ENCODE assay signal across 11 mouse cellular contexts in the genomic region with DNA sequence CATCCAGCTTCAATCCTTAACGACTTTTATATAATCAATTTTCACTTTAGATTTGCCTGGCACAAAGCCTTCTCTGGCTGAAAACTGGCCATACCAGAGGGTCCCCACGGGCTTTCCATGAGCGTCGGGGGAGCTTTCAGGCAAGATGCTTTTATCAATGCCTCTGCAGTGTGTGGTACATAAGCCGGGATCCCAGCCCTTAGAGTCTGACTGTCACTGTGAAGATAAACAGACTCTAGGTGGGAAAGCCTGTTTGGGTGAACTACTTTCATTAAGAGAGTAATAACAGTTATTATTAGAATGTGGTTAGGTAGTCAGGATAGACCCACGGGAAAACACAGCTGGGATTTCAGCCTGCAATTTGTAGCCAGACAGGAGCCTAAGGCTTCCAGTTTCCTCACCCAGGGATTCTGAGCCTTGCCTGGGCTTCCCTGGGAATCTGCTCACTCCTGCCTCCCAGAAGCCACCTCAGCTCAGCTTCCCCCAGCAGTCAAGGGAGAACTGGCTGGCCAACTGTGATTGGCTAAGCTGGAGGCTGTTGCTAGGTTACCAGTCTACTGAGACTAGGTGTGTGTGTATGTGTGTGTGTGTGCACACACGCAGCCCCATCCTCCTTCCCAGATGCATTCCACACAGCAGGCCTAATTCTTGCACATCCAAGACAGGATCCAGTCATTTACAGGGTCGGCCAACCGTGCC. TPM values are rescaled to one million over a fixed set of nuclear protein-coding genes. Genes with fewer than 3 reads are reported as not detected.
A peak's percentile ranks its signal among the peaks of the same experiment; 100 is the strongest.
DNase-seq lines count a peak whose midpoint lies in the region; ATAC-seq and TF ChIP-seq lines count a peak whose summit lies in the region.
"Had no signal": no experiment of that assay in that cellular context is flagged by ENCODE, and none has a peak within 500 bp of the region (broad histone marks: within the 10 kb centered on the region; RNA-seq: fewer than 3 reads in every experiment).

No protein-coding gene starts in this region.

- no peaks in the 10 kb centered on the region for H3K27me3 ChIP-seq in forebrain, postnatal 0 days (ENCODE audit: insufficient read depth, low read length)
- H3K27me3 ChIP-seq in midbrain, embryonic 16.5 days (ENCODE audit: control insufficient read depth, insufficient read depth, low read depth, low read length), result no peaks in the 10 kb centered on the region
- H3K27me3 ChIP-seq: limb, embryonic 12.5 days had no signal

- no peak for TF ChIP-seq CTCF in forebrain, postnatal 0 days (IDR thresholded peaks at IDR 0.05; ENCODE audit: low read depth)

- H3K27ac ChIP-seq in forebrain, postnatal 0 days (ENCODE audit: low read depth, low read length), result peak overlapping the region; percentile 83
- peak overlapping the region; percentile 90 for H3K27ac ChIP-seq in midbrain, embryonic 16.5 days (ENCODE audit: low read length)
- H3K27ac ChIP-seq: limb, embryonic 12.5 days had no signal

- H3K4me3 ChIP-seq in forebrain, postnatal 0 days (ENCODE audit: low read depth, low read length), result no peak overlapping the region
- no peak overlapping the region for H3K4me3 ChIP-seq in midbrain, embryonic 16.5 days (ENCODE audit: low read depth, low read length)
- H3K4me3 ChIP-seq: limb, embryonic 12.5 days had no signal

- 0 out of 2 replicates have a peak, but pooled peaks cover 4% of the 10 kb centered on the region for H3K4me1 ChIP-seq in forebrain, postnatal 0 days (ENCODE audit: insufficient read depth)
- peaks cover 18% of the 10 kb centered on the region for H3K4me1 ChIP-seq in midbrain, embryonic 16.5 days (ENCODE audit: control insufficient read depth, insufficient read depth, low read length)

- H3K4me2 ChIP-seq in forebrain, postnatal 0 days (ENCODE audit: low read depth), result no peak overlapping the region
- H3K4me2 ChIP-seq in midbrain, embryonic 16.5 days (ENCODE audit: low read length), result peak overlapping the region; percentile 22
- H3K4me2 ChIP-seq: limb, embryonic 12.5 days had no signal

- 51% methylated on average over 9 of the region's 9 CpGs for WGBS in forebrain, postnatal 0 days
- 40% methylated on average over 9 of the region's 9 CpGs for WGBS in midbrain, embryonic 16.5 days

- H3K36me3 ChIP-seq in forebrain, postnatal 0 days (ENCODE audit: insufficient read depth), result no peaks in the 10 kb centered on the region
- H3K36me3 ChIP-seq in midbrain, embryonic 16.5 days (ENCODE audit: control insufficient read depth, insufficient read depth, low read length), result no peaks in the 10 kb centered on the region
- H3K36me3 ChIP-seq: limb, embryonic 12.5 days had no signal

- no peak overlapping the region for H3K9ac ChIP-seq in forebrain, postnatal 0 days
- 0 out of 2 replicates have a peak overlapping the region, but pooled peaks have one; percentile 33 for H3K9ac ChIP-seq in midbrain, embryonic 16.5 days (ENCODE audit: low read depth, low read length)
- H3K9ac ChIP-seq: limb, embryonic 12.5 days had no signal

- peak; percentile 31 for DNase-seq in R1 (ENCODE audit: low read depth, low spot score)
- DNase-seq in forebrain, postnatal 0 days, result peak; percentile 85
- DNase-seq in layer of hippocampus, postnatal 10 days (ENCODE audit: low spot score in 2 of 2), result peak; percentile 33 to 54
- no peak for DNase-seq in spleen, adult 12 weeks (ENCODE audit: low spot score)
- no peak for DNase-seq in adrenal gland, postnatal 14 days
- DNase-seq in kidney, postnatal 36 days, result no peak
- DNase-seq in adrenal gland, adult 2 months, result no peak

- peak; percentile 99 for ATAC-seq in forebrain, postnatal 0 days
- peak; percentile 97 for ATAC-seq in midbrain, embryonic 16.5 days

- H3K9me3 ChIP-seq in forebrain, postnatal 0 days (ENCODE audit: low read length), result no peaks in the 10 kb centered on the region
- H3K9me3 ChIP-seq in midbrain, embryonic 16.5 days (replicated peaks; ENCODE audit: control insufficient read depth, low read length, poor library complexity, severe bottlenecking), result no peaks in the 10 kb centered on the region
- H3K9me3 ChIP-seq: limb, embryonic 12.5 days had no signal

RNA-seq across cellular contexts. Expression of a gene that starts 11.3 kb away (rescaled TPM):
- total RNA-seq in forebrain, postnatal 0 days (2014; rRNA removed), result not detected in 2 replicates
- 0.04 TPM in 1 of 2 replicates, not detected in the other for polyA plus RNA-seq in forebrain, postnatal 0 days (2015; fragmentation: Nextera tagmentation; extraction: Ambion mirVana)
- under 1 TPM; 0.27 to 0.46 TPM for total RNA-seq in layer of hippocampus, postnatal 10 days (2021)
- 0.06 TPM in 1 of 2 replicates, not detected in the other for polyA plus RNA-seq in midbrain, embryonic 16.5 days (2015; fragmentation: Nextera tagmentation; extraction: Ambion mirVana)
- 0.15 TPM in 1 of 2 replicates, not detected in the other for total RNA-seq in adrenal gland, postnatal 14 days (2021)
- total RNA-seq in adrenal gland, adult 2 months (2021), result under 1 TPM in 1 of 2 experiments, not detected in 1; 0.52 TPM
- polyA plus RNA-seq in adrenal gland, adult 2 months (2012; rRNA removed), result 0.04 and 0.09 TPM in 2 replicates
- total RNA-seq: common myeloid progenitor, adult 5-6 weeks had no signal
- polyA plus RNA-seq: heart, embryonic 14.5 days; limb, embryonic 12.5 days had no signal

RNA-seq across cellular contexts. Expression of a gene that starts 45.6 kb away (rescaled TPM):
- total RNA-seq in forebrain, postnatal 0 days (2014; rRNA removed), result 3.3 and 4.1 TPM in 2 replicates
- 1.8 and 2.1 TPM in 2 replicates for polyA plus RNA-seq in forebrain, postnatal 0 days (2015; fragmentation: Nextera tagmentation; extraction: Ambion mirVana)
- 1 to 10 TPM; 4.7 to 5.1 TPM for total RNA-seq in layer of hippocampus, postnatal 10 days (2021)
- 3.0 and 4.0 TPM in 2 replicates for polyA plus RNA-seq in midbrain, embryonic 16.5 days (2015; fragmentation: Nextera tagmentation; extraction: Ambion mirVana)
- not detected in 2 replicates for total RNA-seq in adrenal gland, postnatal 14 days (2021)
- not detected for total RNA-seq in adrenal gland, adult 2 months (2021)
- polyA plus RNA-seq in adrenal gland, adult 2 months (2012; rRNA removed), result 0.03 TPM in 1 of 2 replicates, not detected in the other

Comparison
In these comparisons a context has a peak if more than half of its experiments do, and no peak if none do; other contexts are left out.
1. DNase-seq: peak in R1 (single experiment), forebrain, postnatal 0 days (single experiment) and layer of hippocampus, postnatal 10 days (2 of 2); none in spleen, adult 12 weeks (single experiment), adrenal gland, postnatal 14 days (single experiment), kidney, postnatal 36 days (0 of 2) and adrenal gland, adult 2 months (single experiment).